Mouse (Mus musculus) Patski (cell line): ENCODE measurements at regions not wholly inside any gene's neighbourhood (a gene's known extent, or its start where the extent isn't known, plus 50 kb on each side); places are given as distances from the start of the nearest gene placed in this dataset.
A peak's percentile ranks its signal among the peaks of the same experiment; 100 is the strongest.

Experiments used
- ATAC-seq: fragments of 100-300 bp; one replicate; pipeline ENCODE4 v1.8.0; 2021
- CTCF ChIA-PET: fragments of 350-600 bp; sonication (Branson Sonifier 250); formaldehyde crosslinking; loops from one replicate; lab custom pipeline; 2022; ENCODE audit warnings: inconsistent platforms; lab: Charles Lee
- POLR2A ChIA-PET: fragments of 350-600 bp; sonication (Branson Sonifier 250); formaldehyde crosslinking; loops from one replicate; lab custom pipeline; 2022; ENCODE audit warnings: antibody characterized with exemption, inconsistent platforms; lab: Charles Lee
- DNase-seq: peaks from one replicate; pipeline ENCODE4 v3.0.0-alpha.2; 2011; ENCODE audit warnings: low read depth, low spot score
- H3K27me3 ChIP-seq: fragments of 371-371 bp; one replicate; pipeline ENCODE4 v1.5.1; 2021
- CTCF ChIP-seq: fragments of 100-300 bp; IDR thresholded peaks from one replicate; pipeline ENCODE4 v1.5.1; 2021
- in situ Hi-C: fragments of 300-500 bp; cut with MboI; formaldehyde crosslinking; loops from 3 replicates; pipeline ENCODE4 v1.11.1; 2018; ENCODE audit warnings: low pct_unique_long_range_greater_than_20kb, mixed read lengths

GRCm38 (mm10) chr1:76559441-76559840 is 955.4 kb downstream of the Epha4 start:
- ATAC-seq: no peak
- peaks cover 17% of the 10 kb centered on the region for H3K27me3 ChIP-seq
- no peak for TF ChIP-seq CTCF
- no peak for DNase-seq
- ChIA-PET POLR2A (no interaction called here), CTCF (no interaction called here)
- in situ Hi-C loops: no loop called here

GRCm38 (mm10) chr1:76575487-76575886 is 939.4 kb downstream of the Epha4 start:
- no peak for TF ChIP-seq CTCF
- in situ Hi-C loops: no loop called here
- DNase-seq: no peak

GRCm38 (mm10) chr1:76585921-76586320 is 929.0 kb downstream of the Epha4 start:
- no peak for ATAC-seq
- ChIA-PET POLR2A (no interaction called here), CTCF (no interaction called here)
- no peak for TF ChIP-seq CTCF
- in situ Hi-C loops: no loop called here
- DNase-seq: no peak
- H3K27me3 ChIP-seq: no peaks in the 10 kb centered on the region

More at GRCm38 (mm10) chr1:76575487-76575886, 939.4 kb downstream of the Epha4 start:
- H3K27me3 ChIP-seq: peaks cover 16% of the 10 kb centered on the region
- CTCF ChIA-PET: no interaction called here
- POLR2A ChIA-PET: no interaction called here
- ATAC-seq: no peak

- no peak for TF ChIP-seq CTCF
- in situ Hi-C loops: no loop called here
- CTCF ChIA-PET: no interaction called here
Observed at GRCm38 (mm10) chr1:76625831-76626230, 889.1 kb downstream of the Epha4 start.

GRCm38 (mm10) chr1:76629861-76630260 is 885.0 kb downstream of the Epha4 start:
- DNase-seq: no peak
- CTCF ChIA-PET: no interaction called here
- peaks cover 11% of the 10 kb centered on the region for H3K27me3 ChIP-seq
- POLR2A ChIA-PET: no interaction called here
- in situ Hi-C loops: loop anchor here (10.0 kb wide), 1 partner anchor 885 kb away; the partner anchor contains the start of gene Epha4
- TF ChIP-seq CTCF: peak; percentile 37
- ATAC-seq: no peak

More at GRCm38 (mm10) chr1:76625831-76626230, 889.1 kb downstream of the Epha4 start:
- ATAC-seq: no peak
- POLR2A ChIA-PET: no interaction called here
- DNase-seq: no peak
- peaks cover 11% of the 10 kb centered on the region for H3K27me3 ChIP-seq

GRCm38 (mm10) chr1:76634071-76634470 is 880.8 kb downstream of the Epha4 start:
- in situ Hi-C loops: loop anchor here (10.0 kb wide), 1 partner anchor 881 kb away; the partner anchor contains the start of gene Epha4
- no peak for ATAC-seq
- no peak for TF ChIP-seq CTCF
- no peaks in the 10 kb centered on the region for H3K27me3 ChIP-seq
- ChIA-PET POLR2A (no interaction called here), CTCF (interaction anchor here (2.3 kb wide), 1 partner anchor 12 kb away, joined by 6 read pairs; no protein-coding TSS in a partner anchor)
- no peak for DNase-seq

- CTCF ChIA-PET: no interaction called here
- DNase-seq (no peak), ATAC-seq (no peak)
- no peak for TF ChIP-seq CTCF
- in situ Hi-C loops: loop anchor here (10.0 kb wide), 1 partner anchor 877 kb away; the partner anchor contains the start of gene Epha4
- H3K27me3 ChIP-seq: no peaks in the 10 kb centered on the region
- POLR2A ChIA-PET: no interaction called here
Observed at GRCm38 (mm10) chr1:76637268-76638009, 877.4 kb downstream of the Epha4 start.

- ChIA-PET POLR2A (no interaction called here), CTCF (no interaction called here)
- H3K27me3 ChIP-seq: no peaks in the 10 kb centered on the region
- DNase-seq (no peak), ATAC-seq (no peak)
- TF ChIP-seq CTCF: no peak
- in situ Hi-C loops: loop anchor here (10.0 kb wide), 1 partner anchor 877 kb away; the partner anchor contains the start of gene Epha4
Observed at GRCm38 (mm10) chr1:76638010-76638400, 876.9 kb downstream of the Epha4 start.

GRCm38 (mm10) chr1:76641181-76641711 is 873.6 kb downstream of the Epha4 start:
- no peak for DNase-seq
- CTCF ChIA-PET: no interaction called here
- POLR2A ChIA-PET: no interaction called here
- ATAC-seq: no peak
- no peaks in the 10 kb centered on the region for H3K27me3 ChIP-seq
- in situ Hi-C loops: no loop called here
- TF ChIP-seq CTCF: no peak

- DNase-seq: no peak
- ChIA-PET POLR2A (no interaction called here), CTCF (no interaction called here)
- no peaks in the 10 kb centered on the region for H3K27me3 ChIP-seq
- TF ChIP-seq CTCF: no peak
- ATAC-seq: no peak
- in situ Hi-C loops: no loop called here
Observed at GRCm38 (mm10) chr1:76642703-76643102, 872.2 kb downstream of the Epha4 start.

GRCm38 (mm10) chr1:76644895-76645294 is 870.0 kb downstream of the Epha4 start:
- DNase-seq (no peak), ATAC-seq (peak; percentile 47)
- TF ChIP-seq CTCF: no peak
- no peaks in the 10 kb centered on the region for H3K27me3 ChIP-seq
- ChIA-PET POLR2A (no interaction called here), CTCF (interaction anchor here (1.7 kb wide), 1 partner anchor 11 kb away, joined by 6 read pairs; no protein-coding TSS in a partner anchor)
- in situ Hi-C loops: no loop called here
